Mouse (Mus musculus): Measurements from ENCODE around the gene Aurkb. TPM values are rescaled to one million over a fixed set of nuclear protein-coding genes. Genes with fewer than 3 reads are reported as not detected.

Aurkb gene
- polyA plus RNA-seq, 1 experiment from 2014 or later = 171 TPM

- H3K9ac ChIP-seq (ENCODE audit: low read length) = peak within 1 kb of the TSS; percentile 78
- H3K4me3 ChIP-seq (ENCODE audit: low read depth, low read length) = peak within 1 kb of the TSS; percentile 95
- peak within 1 kb of the TSS; percentile 59; the same call in 1 of the 2 replicates for H3K27ac ChIP-seq (replicated peaks; ENCODE audit: low read depth, low read length)
- WGBS = under 1% methylated on average over 62 of the region's 64 CpGs
- H3K27me3 ChIP-seq (ENCODE audit: control insufficient read depth, insufficient read depth, low read length) = no peaks in the 10 kb centered on the region
- DNase-seq (ENCODE audit: low spot score) (peak; percentile 94), ATAC-seq (ENCODE audit: insufficient number of reproducible peaks, low FRiP score, low TSS enrichment, low read depth) (peak; percentile 87)
- H3K4me2 ChIP-seq (ENCODE audit: low read depth, severe bottlenecking) = peak within 1 kb of the TSS; percentile 96
- no peaks in the 10 kb centered on the region for H3K9me3 ChIP-seq (ENCODE audit: control insufficient read depth, low read length)
- peaks cover 22% of the 10 kb centered on the region for H3K4me1 ChIP-seq (ENCODE audit: control insufficient read depth, insufficient read depth, low read length)
- no peaks in the 10 kb centered on the region for H3K36me3 ChIP-seq (ENCODE audit: control insufficient read depth, insufficient read depth, low read length)
These were observed 14.0 kb downstream of the Aurkb start, which contains the start of gene Borcs6 for GRCm38 (mm10) chr11:69059357-69059974. Gene Borcs6 (plus strand): TSS chr11:69059717.

GRCm38 (mm10) chr11:69059975-69060411 is 14.5 kb downstream of the Aurkb start:
- ATAC-seq (ENCODE audit: insufficient number of reproducible peaks, low FRiP score, low TSS enrichment, low read depth) = 0 out of 2 replicates have a peak, but pooled peaks have one; percentile 1

GRCm38 (mm10) chr11:69060448-69061254 is 15.2 kb downstream of the Aurkb start:
- ATAC-seq (ENCODE audit: insufficient number of reproducible peaks, low FRiP score, low TSS enrichment, low read depth) = no peak
- H3K27me3 ChIP-seq (ENCODE audit: control insufficient read depth, insufficient read depth, low read length) = no peaks in the 10 kb centered on the region

More at GRCm38 (mm10) chr11:69059975-69060411, 14.5 kb downstream of the Aurkb start:
- DNase-seq (ENCODE audit: low spot score) = peak; percentile 63
- Histone ChIP-seq H3K4me1 (ENCODE audit: control insufficient read depth, insufficient read depth, low read length) (peaks cover 26% of the 10 kb centered on the region), H3K27ac (replicated peaks; ENCODE audit: low read depth, low read length) (peak overlapping the region; percentile 59; the same call in 1 of the 2 replicates), H3K36me3 (ENCODE audit: control insufficient read depth, insufficient read depth, low read length) (no peaks in the 10 kb centered on the region), H3K9ac (ENCODE audit: low read length) (peak overlapping the region; percentile 78), H3K4me3 (ENCODE audit: low read depth, low read length) (peak overlapping the region; percentile 95), H3K27me3 (ENCODE audit: control insufficient read depth, insufficient read depth, low read length) (no peaks in the 10 kb centered on the region), H3K4me2 (ENCODE audit: low read depth, severe bottlenecking) (peak overlapping the region; percentile 96), H3K9me3 (ENCODE audit: control insufficient read depth, low read length) (no peaks in the 10 kb centered on the region)
- under 1% methylated on average over 49 of the region's 49 CpGs for WGBS

GRCm38 (mm10) chr11:69061255-69061912 is 15.9 kb downstream of the Aurkb start:
- Histone ChIP-seq H3K36me3 (ENCODE audit: control insufficient read depth, insufficient read depth, low read length) (no peaks in the 10 kb centered on the region), H3K9me3 (ENCODE audit: control insufficient read depth, low read length) (no peaks in the 10 kb centered on the region), H3K4me1 (ENCODE audit: control insufficient read depth, insufficient read depth, low read length) (peaks cover 30% of the 10 kb centered on the region), H3K9ac (ENCODE audit: low read length) (peak overlapping the region; percentile 78), H3K4me2 (ENCODE audit: low read depth, severe bottlenecking) (peak overlapping the region; percentile 96), H3K27me3 (ENCODE audit: control insufficient read depth, insufficient read depth, low read length) (no peaks in the 10 kb centered on the region), H3K4me3 (ENCODE audit: low read depth, low read length) (peak overlapping the region; percentile 95), H3K27ac (replicated peaks; ENCODE audit: low read depth, low read length) (no peak overlapping the region)
- ATAC-seq (ENCODE audit: insufficient number of reproducible peaks, low FRiP score, low TSS enrichment, low read depth) = no peak
- no peak for DNase-seq (ENCODE audit: low spot score)
- 6% methylated on average over 17 of the region's 17 CpGs for WGBS

More at GRCm38 (mm10) chr11:69060448-69061254, 15.2 kb downstream of the Aurkb start:
- peak; percentile 45 for DNase-seq (ENCODE audit: low spot score)
- no peaks in the 10 kb centered on the region for H3K36me3 ChIP-seq (ENCODE audit: control insufficient read depth, insufficient read depth, low read length)
- no peaks in the 10 kb centered on the region for H3K9me3 ChIP-seq (ENCODE audit: control insufficient read depth, low read length)
- WGBS = under 1% methylated on average over 40 of the region's 40 CpGs
- no peak overlapping the region for H3K27ac ChIP-seq (replicated peaks; ENCODE audit: low read depth, low read length)
- H3K4me1 ChIP-seq (ENCODE audit: control insufficient read depth, insufficient read depth, low read length) = peaks cover 26% of the 10 kb centered on the region
- H3K9ac ChIP-seq (ENCODE audit: low read length) = peak overlapping the region; percentile 78
- H3K4me2 ChIP-seq (ENCODE audit: low read depth, severe bottlenecking) = peak overlapping the region; percentile 96
- peak overlapping the region; percentile 95 for H3K4me3 ChIP-seq (ENCODE audit: low read depth, low read length)

GRCm38 (mm10) chr11:69062194-69062760 is 16.8 kb downstream of the Aurkb start:
- H3K4me1 ChIP-seq (ENCODE audit: control insufficient read depth, insufficient read depth, low read length) = peaks cover 33% of the 10 kb centered on the region
- no peaks in the 10 kb centered on the region for H3K9me3 ChIP-seq (ENCODE audit: control insufficient read depth, low read length)
- peak overlapping the region; percentile 28 for H3K4me3 ChIP-seq (ENCODE audit: low read depth, low read length)
- no peaks in the 10 kb centered on the region for H3K27me3 ChIP-seq (ENCODE audit: control insufficient read depth, insufficient read depth, low read length)
- H3K36me3 ChIP-seq (ENCODE audit: control insufficient read depth, insufficient read depth, low read length) = no peaks in the 10 kb centered on the region
- under 1% methylated on average over 17 of the region's 17 CpGs for WGBS
- peak; percentile 85 for DNase-seq (ENCODE audit: low spot score)
- peak overlapping the region; percentile 96; the same call in 1 of the 2 replicates for H3K4me2 ChIP-seq (ENCODE audit: low read depth, severe bottlenecking)
- ATAC-seq (ENCODE audit: insufficient number of reproducible peaks, low FRiP score, low TSS enrichment, low read depth) = no peak
- no peak overlapping the region for H3K9ac ChIP-seq (ENCODE audit: low read length)
- H3K27ac ChIP-seq (replicated peaks; ENCODE audit: low read depth, low read length) = no peak overlapping the region

- Histone ChIP-seq H3K4me1 (ENCODE audit: control insufficient read depth, insufficient read depth, low read length) (peaks cover 33% of the 10 kb centered on the region), H3K4me2 (ENCODE audit: low read depth, severe bottlenecking) (peak overlapping the region; percentile 68), H3K4me3 (ENCODE audit: low read depth, low read length) (peak overlapping the region; percentile 72), H3K9me3 (ENCODE audit: control insufficient read depth, low read length) (no peaks in the 10 kb centered on the region), H3K27ac (replicated peaks; ENCODE audit: low read depth, low read length) (no peak overlapping the region; the same call in 1 of the 2 replicates), H3K36me3 (ENCODE audit: control insufficient read depth, insufficient read depth, low read length) (no peaks in the 10 kb centered on the region), H3K27me3 (ENCODE audit: control insufficient read depth, insufficient read depth, low read length) (no peaks in the 10 kb centered on the region), H3K9ac (ENCODE audit: low read length) (no peak overlapping the region)
- DNase-seq (ENCODE audit: low spot score) = peak; percentile 99
- peak; percentile 65 for ATAC-seq (ENCODE audit: insufficient number of reproducible peaks, low FRiP score, low TSS enrichment, low read depth)
- under 1% methylated on average over 19 of the region's 19 CpGs for WGBS
These were observed 17.3 kb downstream of the Aurkb start for GRCm38 (mm10) chr11:69062761-69063224.

- peak overlapping the region; percentile 68 for H3K4me2 ChIP-seq (ENCODE audit: low read depth, severe bottlenecking)
- H3K9ac ChIP-seq (ENCODE audit: low read length) = peak overlapping the region; percentile 67
- WGBS = under 1% methylated on average over 31 of the region's 31 CpGs
- H3K4me3 ChIP-seq (ENCODE audit: low read depth, low read length) = peak overlapping the region; percentile 72
- H3K36me3 ChIP-seq (ENCODE audit: control insufficient read depth, insufficient read depth, low read length) = no peaks in the 10 kb centered on the region
- H3K27ac ChIP-seq (replicated peaks; ENCODE audit: low read depth, low read length) = peak overlapping the region; percentile 65
- H3K9me3 ChIP-seq (ENCODE audit: control insufficient read depth, low read length) = no peaks in the 10 kb centered on the region
- ATAC-seq (ENCODE audit: insufficient number of reproducible peaks, low FRiP score, low TSS enrichment, low read depth) = no peak
- peak; percentile 97 for DNase-seq (ENCODE audit: low spot score)
- H3K4me1 ChIP-seq (ENCODE audit: control insufficient read depth, insufficient read depth, low read length) = peaks cover 30% of the 10 kb centered on the region
- H3K27me3 ChIP-seq (ENCODE audit: control insufficient read depth, insufficient read depth, low read length) = no peaks in the 10 kb centered on the region
These were observed 18.2 kb downstream of the Aurkb start for GRCm38 (mm10) chr11:69063413-69064201.
